Mouse (Mus musculus): ENCODE data around the gene Olfr691.
"Not testable (repeated sequence)": the region's sequence is repeated elsewhere in the genome, so short reads cannot be mapped to it uniquely, and the experiment has no call there.

GRCm38 (mm10) chr7:105356064-105356463 lies 14.0 kb upstream of the Olfr691 start:
- not testable (repeated sequence) for TF ChIP-seq CTCF (IDR thresholded peaks at IDR 0.05; ENCODE audit: control insufficient read depth, insufficient read depth, insufficient replicate concordance, low read depth, low read length); POLR2A (IDR thresholded peaks at IDR 0.05; ENCODE audit: control insufficient read depth, low read depth, low read length)
